Mouse (Mus musculus) forebrain, embryonic 15.5 days (tissue): Measurements from ENCODE around the gene Hcrt. TPM values are rescaled to one million over a fixed set of nuclear protein-coding genes. Genes with fewer than 3 reads are reported as not detected.
A peak's percentile ranks its signal among the peaks of the same experiment; 100 is the strongest.
"Not testable (repeated sequence)": the region's sequence is repeated elsewhere in the genome, so short reads cannot be mapped to it uniquely, and the experiment has no call there.

Source experiments
- ATAC-seq: fragments of 200-750 bp; cut with Nextera tagmentation; replicated peaks from 2 replicates; pipeline ENCODE4 v1.8.0; 2017; ENCODE audit warnings: mild to moderate bottlenecking, moderate TSS enrichment, moderate library complexity
- H3K27ac ChIP-seq: fragments of 300-500 bp; sonication (generic); replicated peaks from 2 replicates; pipeline ENCODE4 v1.5.1; 2015; ENCODE audit warnings: mild to moderate bottlenecking, inconsistent platforms
- H3K27me3 ChIP-seq: fragments of 300-500 bp; sonication (generic); 2 replicates; pipeline ENCODE4 v1.6.1; 2015; ENCODE audit warnings: inconsistent platforms
- H3K36me3 ChIP-seq: fragments of 300-500 bp; sonication (generic); 2 replicates; pipeline ENCODE4 v1.6.1; 2015; ENCODE audit warnings: mild to moderate bottlenecking, inconsistent platforms
- H3K4me1 ChIP-seq: fragments of 300-500 bp; sonication (generic); 2 replicates; pipeline ENCODE4 v1.6.1; 2015; ENCODE audit warnings: inconsistent platforms
- H3K4me2 ChIP-seq: fragments of 300-500 bp; sonication (generic); replicated peaks from 2 replicates; pipeline ENCODE4 v1.6.1; 2015; ENCODE audit warnings: mild to moderate bottlenecking, inconsistent platforms
- H3K4me3 ChIP-seq: fragments of 300-500 bp; sonication (generic); 2 replicates; pipeline ENCODE4 v1.5.1; 2015; ENCODE audit warnings: mild to moderate bottlenecking, inconsistent platforms
- H3K9ac ChIP-seq: fragments of 300-500 bp; sonication (generic); replicated peaks from 2 replicates; pipeline ENCODE4 v1.6.1; 2015; ENCODE audit warnings: mild to moderate bottlenecking, inconsistent platforms
- H3K9me3 ChIP-seq: fragments of 300-500 bp; sonication (generic); 2 replicates; pipeline ENCODE4 v1.6.1; 2016; ENCODE audit warnings: inconsistent platforms
- WGBS: fragments of 180-500 bp; shearing (Covaris S2); methylation state at CpG from one replicate; pipeline ENCODE4 v1.1.7; 2015; ENCODE audit warnings: mixed read lengths; 5-methylcytosine and 5-hydroxymethylcytosine counted together
- polyA plus RNA-seq: library from polyadenylated mRNA; unstranded; fragments of >200 nt; fragmentation: Nextera tagmentation; extraction: Ambion mirVana; gene quantifications from 2 replicates; pipeline ENCODE4 v1.2.1, GENCODE M21; 2015

The Hcrt gene
- polyA plus RNA-seq = 1.0 and 1.1 TPM in 2 replicates

DNA sequence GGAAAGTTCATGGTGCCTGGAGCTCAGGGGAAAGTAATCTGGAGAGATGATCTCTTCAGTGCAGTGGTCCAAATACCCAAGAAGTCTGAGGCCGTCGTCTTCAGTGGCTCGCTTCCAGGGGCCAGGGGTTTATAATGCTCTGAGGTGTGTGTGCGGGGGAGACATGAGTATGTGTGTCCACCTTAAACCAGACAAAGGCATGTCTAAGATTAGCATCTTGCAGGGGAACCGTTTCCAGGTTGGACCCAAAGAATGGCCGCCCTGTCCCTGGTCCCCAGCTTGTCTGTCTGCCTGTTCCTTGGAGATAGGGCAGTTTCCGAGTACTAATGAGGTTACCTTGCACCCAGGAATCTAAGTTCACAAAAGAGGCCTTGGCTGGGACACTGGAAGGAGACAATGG, at the start of gene Hcrt:
Gene Hcrt (minus strand): TSS at position 101 of the 400 bp plus-strand sequence.
- H3K4me3 ChIP-seq = peak within 1 kb of the TSS; percentile 43
- peaks cover 25% of the 10 kb centered on the region; the same call in 1 of the 2 replicates for H3K27me3 ChIP-seq
- no peaks in the 10 kb centered on the region for H3K9me3 ChIP-seq
- WGBS = 83% methylated on average over 7 of the region's 7 CpGs
- no peaks in the 10 kb centered on the region for H3K36me3 ChIP-seq
- peak within 1 kb of the TSS; percentile 48 for H3K9ac ChIP-seq
- peaks cover 25% of the 10 kb centered on the region for H3K4me1 ChIP-seq
- ATAC-seq = no peak
- H3K27ac ChIP-seq = no peak within 1 kb of the TSS
- peak within 1 kb of the TSS; percentile 65 for H3K4me2 ChIP-seq

DNA sequence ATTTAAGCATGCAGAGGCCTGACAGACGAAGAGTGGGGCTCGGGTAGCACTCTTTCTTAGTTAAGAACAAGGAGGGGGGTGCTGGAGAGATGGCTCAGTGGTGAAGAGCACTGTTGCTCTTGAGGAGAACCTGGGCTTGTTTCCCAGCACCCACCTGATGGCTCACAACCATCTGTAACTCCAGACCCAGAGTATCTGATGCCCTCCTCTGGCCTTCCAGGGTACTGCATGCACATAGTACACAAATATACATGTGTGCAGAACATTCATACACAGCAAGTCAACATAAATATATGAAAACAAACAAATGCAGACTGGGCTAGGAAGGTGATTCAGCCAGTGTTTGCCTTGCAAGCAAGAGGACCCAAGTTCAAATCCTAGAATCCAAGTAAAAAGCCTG, 48.4 kb upstream of the Hcrt start:
- Histone ChIP-seq H3K9me3 (no peaks in the 10 kb centered on the region), H3K9ac (no peak overlapping the region), H3K4me1 (peaks cover 3% of the 10 kb centered on the region; the same call in 1 of the 2 replicates), H3K27ac (no peak overlapping the region), H3K27me3 (no peaks in the 10 kb centered on the region), H3K4me3 (no peak overlapping the region), H3K4me2 (no peak overlapping the region), H3K36me3 (no peaks in the 10 kb centered on the region)
- WGBS = 100% methylated on average over 2 of the region's 2 CpGs
- ATAC-seq = no peak

DNA sequence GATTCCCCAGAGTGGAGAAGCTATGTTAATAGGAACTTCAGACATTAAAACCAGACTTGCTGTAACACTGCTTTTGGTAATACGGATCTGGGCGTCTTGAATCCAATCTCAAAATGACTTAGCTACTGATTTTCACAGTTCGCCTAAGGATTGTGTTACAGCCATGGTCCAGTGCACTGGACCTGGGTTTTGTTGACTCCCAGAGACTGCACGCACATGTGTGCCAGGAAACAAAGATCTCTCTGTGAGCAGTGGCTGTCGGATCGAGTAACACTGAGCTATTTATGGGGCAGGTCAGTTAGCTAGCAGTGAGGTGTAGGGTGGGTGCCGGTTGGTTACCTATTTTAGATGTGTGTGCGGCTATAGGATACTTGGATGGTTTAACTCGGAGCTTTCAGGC, 47.8 kb upstream of the Hcrt start:
- H3K36me3 ChIP-seq = no peaks in the 10 kb centered on the region
- no peak overlapping the region for H3K9ac ChIP-seq
- H3K9me3 ChIP-seq = no peaks in the 10 kb centered on the region
- no peak for ATAC-seq
- no peaks in the 10 kb centered on the region for H3K27me3 ChIP-seq
- H3K4me1 ChIP-seq = peaks cover 3% of the 10 kb centered on the region; the same call in 1 of the 2 replicates
- H3K4me3 ChIP-seq = no peak overlapping the region
- WGBS = 92% methylated on average over 9 of the region's 9 CpGs
- H3K4me2 ChIP-seq = no peak overlapping the region
- H3K27ac ChIP-seq = no peak overlapping the region

DNA sequence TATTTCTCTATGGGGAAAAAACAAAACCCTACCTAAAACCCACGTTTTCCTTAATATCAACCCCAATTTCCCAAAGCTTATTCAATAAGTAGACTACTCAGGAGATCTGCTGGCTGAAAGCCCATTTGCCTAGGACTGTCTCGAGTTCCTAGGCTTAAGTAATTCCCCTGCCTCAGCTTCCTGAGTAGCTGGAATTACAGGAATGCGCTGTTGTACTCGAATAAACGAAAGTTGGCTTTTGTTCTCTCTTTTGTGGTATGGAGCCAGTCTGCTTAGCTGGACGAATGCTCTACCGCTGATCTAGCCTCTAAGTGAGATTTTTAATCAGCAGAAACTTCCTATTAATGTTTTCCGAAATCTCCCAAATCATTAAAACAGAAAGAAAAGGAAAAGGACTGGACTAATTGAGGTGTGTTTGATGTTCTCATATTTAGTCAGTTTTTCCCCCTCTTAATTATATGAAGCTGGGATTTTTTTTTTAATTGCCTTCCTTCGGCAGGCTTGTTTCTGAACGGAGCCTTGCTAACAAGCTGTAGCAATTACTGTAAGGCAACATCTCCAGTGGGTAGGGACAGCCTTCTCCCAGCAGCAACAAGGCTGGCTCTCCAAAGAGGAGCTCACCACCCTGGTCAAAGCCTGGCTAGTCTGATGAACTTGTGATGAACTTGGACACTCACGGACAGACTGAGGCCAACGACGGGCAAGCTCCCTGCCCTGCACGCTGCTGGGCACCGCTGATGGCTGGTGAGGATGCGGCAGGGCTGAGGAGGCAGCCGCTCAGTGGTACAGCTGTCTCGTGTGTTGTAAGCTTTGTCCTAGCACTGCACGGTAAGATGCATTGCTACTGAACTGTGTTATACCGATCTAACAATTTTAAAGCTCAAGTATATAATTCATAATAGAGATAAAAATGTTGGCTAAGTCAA, 43.9 kb upstream of the Hcrt start:
- ATAC-seq = no peak
- Histone ChIP-seq H3K4me1 (peaks cover 3% of the 10 kb centered on the region; the same call in 1 of the 2 replicates), H3K4me2 (no peak overlapping the region), H3K4me3 (no peak overlapping the region), H3K9me3 (no peaks in the 10 kb centered on the region), H3K9ac (no peak overlapping the region), H3K36me3 (peaks cover 6% of the 10 kb centered on the region; the same call in 1 of the 2 replicates), H3K27ac (no peak overlapping the region; the same call in 1 of the 2 replicates), H3K27me3 (no peaks in the 10 kb centered on the region)
- 41% methylated on average over 20 of the region's 20 CpGs for WGBS

DNA sequence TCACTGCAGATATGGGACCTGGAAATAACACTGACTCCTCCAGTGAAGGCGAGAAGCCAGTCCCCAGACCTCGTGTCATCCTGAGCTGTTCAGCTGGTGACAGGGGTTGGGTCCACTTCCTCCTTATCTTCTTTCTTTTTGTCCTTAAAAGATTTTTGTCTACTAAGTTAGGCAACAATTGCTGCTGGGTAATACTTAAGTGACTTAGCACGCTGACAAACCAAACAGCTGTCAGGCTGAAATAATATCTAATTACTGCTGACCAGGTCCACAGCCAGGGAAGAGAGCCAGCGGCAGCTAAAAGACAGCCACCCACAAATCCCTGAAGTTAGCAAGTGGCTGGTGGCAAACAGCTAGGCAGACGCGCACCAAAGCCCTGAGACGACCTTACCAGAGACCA, 42.8 kb upstream of the Hcrt start:
- WGBS = 81% methylated on average over 7 of the region's 7 CpGs
- Histone ChIP-seq H3K27me3 (no peaks in the 10 kb centered on the region), H3K36me3 (peaks cover 6% of the 10 kb centered on the region; the same call in 1 of the 2 replicates), H3K4me3 (no peak overlapping the region), H3K9ac (no peak overlapping the region), H3K4me1 (peaks cover 3% of the 10 kb centered on the region; the same call in 1 of the 2 replicates), H3K4me2 (no peak overlapping the region), H3K27ac (no peak overlapping the region), H3K9me3 (no peaks in the 10 kb centered on the region)
- no peak for ATAC-seq

DNA sequence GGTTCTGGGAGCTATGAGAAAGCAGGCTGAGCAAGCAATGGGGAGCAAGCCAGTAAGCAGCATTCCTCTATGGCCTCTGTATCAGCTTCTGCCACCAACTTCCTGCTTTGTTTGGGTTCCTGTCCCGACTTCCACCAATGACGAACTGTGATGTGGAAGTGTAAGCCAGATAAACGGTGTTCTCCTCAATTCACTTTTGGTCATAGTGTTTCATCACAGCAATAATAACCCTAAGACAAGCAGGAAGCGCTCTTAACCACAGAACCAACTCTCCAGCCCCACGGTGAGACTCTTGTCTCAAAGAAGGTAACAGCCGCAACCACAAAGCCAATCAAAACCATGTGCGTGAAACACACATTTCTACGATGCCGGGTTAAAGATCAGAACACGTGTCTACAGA, 41.7 kb upstream of the Hcrt start:
- H3K4me1 ChIP-seq = peaks cover 3% of the 10 kb centered on the region; the same call in 1 of the 2 replicates
- H3K9me3 ChIP-seq = no peaks in the 10 kb centered on the region
- H3K9ac ChIP-seq = no peak overlapping the region
- H3K4me3 ChIP-seq = no peak overlapping the region
- 94% methylated on average over 10 of the region's 10 CpGs for WGBS
- H3K36me3 ChIP-seq = peaks cover 6% of the 10 kb centered on the region; the same call in 1 of the 2 replicates
- H3K4me2 ChIP-seq = no peak overlapping the region
- no peaks in the 10 kb centered on the region for H3K27me3 ChIP-seq
- no peak overlapping the region for H3K27ac ChIP-seq
- ATAC-seq = no peak

DNA sequence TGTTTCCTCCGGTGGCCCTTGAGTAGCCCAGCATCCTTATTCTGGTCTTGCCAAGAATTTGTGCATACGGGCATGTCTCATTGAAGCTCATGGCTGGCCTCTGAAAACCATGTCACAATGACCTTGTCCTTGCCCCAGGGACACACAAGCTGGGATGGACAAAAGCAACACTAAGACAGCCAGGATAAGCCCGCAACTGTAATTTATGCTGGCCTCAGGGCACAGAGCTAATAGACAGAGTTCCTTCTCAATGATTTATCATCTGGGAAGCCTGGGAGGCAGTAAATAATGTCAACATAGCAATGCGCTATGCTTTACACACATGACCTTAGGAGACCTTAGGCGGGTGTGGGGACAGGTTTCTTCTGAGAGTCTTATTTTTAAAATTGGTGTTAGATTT, 36.7 kb upstream of the Hcrt start:
- no peak overlapping the region for H3K4me3 ChIP-seq
- no peaks in the 10 kb centered on the region for H3K27me3 ChIP-seq
- peaks cover 6% of the 10 kb centered on the region; the same call in 1 of the 2 replicates for H3K36me3 ChIP-seq
- no peaks in the 10 kb centered on the region for H3K9me3 ChIP-seq
- H3K4me1 ChIP-seq = no peaks in the 10 kb centered on the region
- no peak overlapping the region for H3K9ac ChIP-seq
- no peak overlapping the region for H3K4me2 ChIP-seq
- ATAC-seq = no peak
- 73% methylated on average over 5 of the region's 5 CpGs for WGBS
- H3K27ac ChIP-seq = no peak overlapping the region

DNA sequence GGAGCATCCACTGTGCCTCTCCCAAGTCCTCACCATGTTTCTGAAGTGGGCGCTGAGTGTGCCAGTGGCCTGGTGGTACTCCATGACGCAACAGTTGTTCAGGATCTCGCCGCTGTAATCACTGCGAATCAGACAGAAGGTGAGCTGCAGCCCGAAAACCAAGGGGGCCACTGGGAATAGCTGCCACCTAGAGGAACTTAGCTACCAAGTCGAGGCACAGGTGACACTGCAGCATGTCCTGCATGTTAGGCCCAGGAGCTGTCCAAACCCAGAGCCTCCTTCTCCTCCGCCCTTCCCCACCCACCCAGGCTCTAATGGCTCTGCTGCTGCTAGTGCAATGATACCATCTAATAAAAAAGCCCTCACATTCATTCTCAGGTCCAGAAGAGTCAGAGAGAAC, 33.9 kb upstream of the Hcrt start:
- Histone ChIP-seq H3K27ac (no peak overlapping the region), H3K9me3 (no peaks in the 10 kb centered on the region), H3K36me3 (no peaks in the 10 kb centered on the region), H3K4me3 (no peak overlapping the region), H3K4me2 (no peak overlapping the region), H3K9ac (no peak overlapping the region), H3K4me1 (no peaks in the 10 kb centered on the region), H3K27me3 (no peaks in the 10 kb centered on the region)
- no peak for ATAC-seq
- 67% methylated on average over 8 of the region's 8 CpGs for WGBS

DNA sequence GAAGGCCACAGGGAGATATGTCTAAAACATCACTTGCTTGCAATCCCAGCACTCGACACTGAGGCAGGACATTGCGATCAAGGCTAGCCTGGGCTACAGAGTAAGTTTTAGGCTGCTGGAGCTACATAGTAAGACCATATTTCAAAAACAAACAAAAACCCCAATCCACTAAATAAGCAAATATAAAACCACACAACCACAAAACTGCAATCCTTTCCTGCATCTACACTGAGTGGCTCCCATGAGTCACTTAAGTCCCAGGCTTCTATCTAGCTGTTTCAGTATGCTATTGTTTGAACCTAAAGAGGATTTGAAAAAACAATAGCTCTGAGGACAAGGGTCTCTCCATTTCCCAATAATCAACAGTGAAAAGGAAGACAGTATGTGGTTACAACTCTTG, 32.7 kb upstream of the Hcrt start:
- Histone ChIP-seq H3K4me3 (no peak overlapping the region), H3K4me1 (no peaks in the 10 kb centered on the region), H3K9me3 (no peaks in the 10 kb centered on the region), H3K36me3 (0 out of 2 replicates have a peak, but pooled peaks cover under 1% of the 10 kb centered on the region), H3K27me3 (no peaks in the 10 kb centered on the region), H3K4me2 (no peak overlapping the region), H3K27ac (no peak overlapping the region), H3K9ac (no peak overlapping the region)
- ATAC-seq = no peak
- WGBS = 91% methylated on average over 2 of the region's 2 CpGs

DNA sequence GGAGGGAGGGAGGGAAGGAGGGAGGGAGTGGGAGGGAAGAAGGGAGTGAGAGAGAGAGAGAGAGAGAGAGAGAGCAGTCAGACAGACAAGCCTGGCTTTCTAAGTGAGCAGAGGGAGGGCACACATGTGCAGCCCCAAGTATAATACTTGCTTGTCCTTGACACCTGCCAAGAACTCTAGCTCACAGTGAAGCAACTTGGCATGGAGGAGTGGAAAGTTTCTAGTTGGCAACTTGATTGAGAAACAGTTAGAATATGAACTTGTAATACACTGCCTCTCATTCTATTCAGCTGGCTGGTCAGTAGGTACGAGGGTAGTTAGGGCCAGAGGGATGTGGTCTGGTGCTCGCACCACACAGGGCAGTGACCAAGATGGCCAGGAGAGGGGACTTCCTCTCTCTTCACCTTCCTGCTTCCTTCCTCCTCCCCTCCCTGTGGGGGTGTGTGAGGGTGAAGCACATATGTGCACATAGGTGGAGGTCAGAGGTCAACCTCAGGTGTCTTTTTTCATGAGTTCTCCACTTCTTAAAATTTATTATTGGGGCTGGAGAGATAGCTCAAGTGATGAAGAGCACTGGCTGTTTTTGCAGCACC, 28.8 kb upstream of the Hcrt start:
- 0 out of 2 replicates have a peak, but pooled peaks cover 2% of the 10 kb centered on the region for H3K36me3 ChIP-seq

DNA sequence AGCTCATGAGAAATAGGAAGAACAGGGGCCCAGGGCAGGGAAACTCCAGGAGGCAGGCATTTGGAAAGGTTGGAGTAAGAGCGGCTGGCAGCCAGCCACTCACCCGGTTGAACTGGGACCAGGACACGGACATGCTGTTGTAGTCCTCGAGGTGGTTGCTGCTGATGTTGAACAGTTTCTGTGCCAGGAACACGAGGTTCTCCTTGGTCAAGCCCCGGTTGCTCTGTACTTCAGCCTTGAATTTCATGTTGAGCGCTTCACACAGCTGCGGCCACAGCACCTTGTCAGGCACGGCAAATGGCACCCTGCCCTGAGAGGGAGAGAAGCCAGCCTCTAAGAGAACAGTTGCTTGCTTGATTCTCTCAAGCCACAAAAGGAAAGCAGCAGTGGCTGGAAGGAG, 27.9 kb upstream of the Hcrt start:
- not testable (repeated sequence) for H3K4me3 ChIP-seq, ATAC-seq, H3K27ac ChIP-seq, H3K4me2 ChIP-seq, H3K9ac ChIP-seq, H3K27me3 ChIP-seq, H3K9me3 ChIP-seq, H3K36me3 ChIP-seq, H3K4me1 ChIP-seq
- 80% methylated on average over 9 of the region's 9 CpGs for WGBS

More for the DNA sequence above, 28.8 kb upstream of the Hcrt start:
- no peak overlapping the region for H3K9ac ChIP-seq
- no peak overlapping the region for H3K4me2 ChIP-seq
- no peaks in the 10 kb centered on the region for H3K4me1 ChIP-seq
- H3K9me3 ChIP-seq = no peaks in the 10 kb centered on the region
- 87% methylated on average over 2 of the region's 2 CpGs for WGBS
- no peak for ATAC-seq
- no peak overlapping the region for H3K4me3 ChIP-seq
- no peaks in the 10 kb centered on the region for H3K27me3 ChIP-seq
- no peak overlapping the region for H3K27ac ChIP-seq

DNA sequence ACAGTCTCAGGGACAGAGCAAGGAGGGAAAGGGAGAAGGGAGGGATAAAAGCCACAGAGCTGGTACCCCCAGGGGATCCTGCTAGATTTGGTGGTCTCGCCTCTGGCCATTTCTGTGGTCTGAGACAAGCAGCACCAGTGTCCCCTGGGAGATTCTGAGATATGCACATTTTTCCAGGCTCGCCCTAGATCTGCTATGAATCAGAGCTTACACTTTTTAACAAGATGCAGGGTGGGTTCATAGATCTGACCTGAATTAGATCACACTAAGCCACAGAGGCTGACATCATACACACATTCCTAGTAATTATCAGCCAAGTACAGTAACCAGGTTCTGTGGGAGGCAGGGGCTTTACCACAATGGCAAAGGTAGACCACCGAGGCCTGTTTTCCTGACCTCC, 27.0 kb upstream of the Hcrt start:
- H3K27ac ChIP-seq = no peak overlapping the region
- no peak for ATAC-seq
- H3K27me3 ChIP-seq = no peaks in the 10 kb centered on the region
- H3K4me1 ChIP-seq = no peaks in the 10 kb centered on the region
- H3K4me2 ChIP-seq = no peak overlapping the region
- H3K9me3 ChIP-seq = no peaks in the 10 kb centered on the region
- 0 out of 2 replicates have a peak, but pooled peaks cover 2% of the 10 kb centered on the region for H3K36me3 ChIP-seq
- WGBS = 92% methylated on average over 3 of the region's 3 CpGs
- no peak overlapping the region for H3K4me3 ChIP-seq
- H3K9ac ChIP-seq = no peak overlapping the region
